Mouse (Mus musculus) mesoderm, embryonic 11.5 days (tissue): ENCODE measurements around the gene Dync1li1.

Experiments used
- DNase-seq: peaks from one replicate; pipeline ENCODE4 v3.0.0-alpha.2; 2012; ENCODE audit warnings: low read depth, low spot score

Gene Dync1li1

GRCm38 (mm10) chr9:114688252-114688952 lies at the start of gene Dync1li1:
TSS of gene Dync1li1 (plus strand) at chr9:114688790.
- peak; percentile 98 for DNase-seq

GRCm38 (mm10) chr9:114639186-114639748 lies 49.3 kb upstream of the Dync1li1 start:
- DNase-seq = peak; percentile 12

- DNase-seq = peak; percentile 99
These were observed 48.5 kb upstream of the Dync1li1 start, which contains the start of gene Cnot10 for GRCm38 (mm10) chr9:114639839-114640646. TSS of gene Cnot10 (minus strand) at chr9:114640184.

- no peak for DNase-seq
These were observed 41.8 kb upstream of the Dync1li1 start for GRCm38 (mm10) chr9:114646556-114647505.

- no peak for DNase-seq
These were observed 40.8 kb upstream of the Dync1li1 start for GRCm38 (mm10) chr9:114647506-114648432.

GRCm38 (mm10) chr9:114648472-114648871 lies 40.1 kb upstream of the Dync1li1 start:
- DNase-seq = peak; percentile 46

- DNase-seq = no peak
These were observed 39.2 kb upstream of the Dync1li1 start for GRCm38 (mm10) chr9:114649371-114649770.

- no peak for DNase-seq
These were observed 37.5 kb upstream of the Dync1li1 start for GRCm38 (mm10) chr9:114650938-114651634.

GRCm38 (mm10) chr9:114655356-114655755 lies 33.2 kb upstream of the Dync1li1 start:
- DNase-seq = no peak

GRCm38 (mm10) chr9:114656701-114657100 lies 31.9 kb upstream of the Dync1li1 start:
- DNase-seq = no peak

- no peak for DNase-seq
These were observed 28.1 kb upstream of the Dync1li1 start for GRCm38 (mm10) chr9:114660506-114660905.

GRCm38 (mm10) chr9:114660983-114661382 lies 27.6 kb upstream of the Dync1li1 start:
- DNase-seq = no peak

- no peak for DNase-seq
These were observed 26.6 kb upstream of the Dync1li1 start for GRCm38 (mm10) chr9:114661991-114662390.

- DNase-seq = no peak
These were observed 24.8 kb upstream of the Dync1li1 start for GRCm38 (mm10) chr9:114663782-114664181.

GRCm38 (mm10) chr9:114666858-114667257 lies 21.7 kb upstream of the Dync1li1 start:
- no peak for DNase-seq

GRCm38 (mm10) chr9:114668047-114668446 lies 20.5 kb upstream of the Dync1li1 start:
- DNase-seq = no peak

- DNase-seq = no peak
These were observed 19.6 kb upstream of the Dync1li1 start for GRCm38 (mm10) chr9:114669011-114669410.

- DNase-seq = no peak
These were observed 16.6 kb upstream of the Dync1li1 start for GRCm38 (mm10) chr9:114671946-114672345.
